Mouse (Mus musculus): ENCODE data around the gene Mrps9. TPM values are rescaled to one million over a fixed set of nuclear protein-coding genes. Genes with fewer than 3 reads are reported as not detected.
A peak's percentile ranks its signal among the peaks of the same experiment; 100 is the strongest.

Gene Mrps9
- polyA plus RNA-seq (2012; rRNA removed), result 14.2 and 15.4 TPM in 2 replicates

DNA sequence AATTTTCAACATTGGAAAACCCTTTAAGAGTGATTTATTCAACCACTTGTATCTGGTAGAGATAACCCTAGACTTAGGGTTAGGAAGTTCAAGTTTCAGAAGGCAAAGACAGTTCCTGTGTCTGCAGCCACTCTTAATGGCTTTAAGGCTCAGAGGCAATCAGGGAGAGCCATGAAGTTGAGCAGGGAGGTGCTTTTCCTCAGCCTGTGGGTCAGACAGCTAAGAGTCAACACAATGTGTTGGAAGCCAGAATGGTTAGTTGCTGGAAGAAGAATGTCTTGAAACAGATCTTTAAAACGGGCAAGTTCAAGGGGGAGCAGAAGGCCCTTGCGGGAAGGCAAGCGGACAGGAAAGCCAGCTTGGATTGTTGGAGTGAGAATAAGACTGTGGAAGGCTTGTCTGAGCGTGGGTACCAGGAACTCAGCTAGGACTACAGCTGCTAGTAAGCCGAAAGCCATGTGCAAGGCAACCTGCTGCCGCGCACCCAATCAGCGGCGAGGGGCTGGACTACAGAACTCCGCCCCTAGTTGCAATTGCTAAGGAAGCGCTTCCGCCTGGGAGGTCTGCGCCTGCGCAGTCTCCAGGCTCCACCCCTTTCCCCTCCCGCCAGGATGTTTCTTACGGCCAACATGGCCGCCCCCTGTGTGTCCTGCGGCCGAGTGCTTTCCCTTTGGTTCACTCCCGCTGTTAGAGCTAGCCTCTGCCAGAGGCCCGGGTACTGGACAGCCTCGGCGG, at the start of gene Mrps9:
Gene Mrps9, plus strand, starts transcription at position 571 of the 735 bp plus-strand sequence.
- DNase-seq (ENCODE audit: low read depth in 1 of 2, low spot score in 2 of 2), result peak; percentile 94
- WGBS, result 2% methylated on average over 23 of the region's 23 CpGs
- TF ChIP-seq CTCF (IDR thresholded peaks at IDR 0.05; ENCODE audit: extremely low read depth, insufficient read depth, insufficient read length, insufficient replicate concordance) (no peak), POLR2A (IDR thresholded peaks at IDR 0.05; ENCODE audit: low read depth, low read length) (peak; percentile 59)
- Histone ChIP-seq H3K4me3 (ENCODE audit: extremely low read depth, insufficient read depth, insufficient read length) (peak within 1 kb of the TSS; percentile 94), H3K36me3 (ENCODE audit: control insufficient read depth, insufficient read depth, low read length) (no peaks in the 10 kb centered on the region), H3K27ac (ENCODE audit: insufficient read depth, low read length) (peak within 1 kb of the TSS; percentile 26; the same call in 1 of the 2 replicates), H3K4me1 (ENCODE audit: control insufficient read depth, insufficient read depth, insufficient read length) (peaks cover 7% of the 10 kb centered on the region; the same call in 1 of the 2 replicates), H3K27me3 (ENCODE audit: control insufficient read depth, insufficient read depth, low read length) (no peaks in the 10 kb centered on the region)

DNA sequence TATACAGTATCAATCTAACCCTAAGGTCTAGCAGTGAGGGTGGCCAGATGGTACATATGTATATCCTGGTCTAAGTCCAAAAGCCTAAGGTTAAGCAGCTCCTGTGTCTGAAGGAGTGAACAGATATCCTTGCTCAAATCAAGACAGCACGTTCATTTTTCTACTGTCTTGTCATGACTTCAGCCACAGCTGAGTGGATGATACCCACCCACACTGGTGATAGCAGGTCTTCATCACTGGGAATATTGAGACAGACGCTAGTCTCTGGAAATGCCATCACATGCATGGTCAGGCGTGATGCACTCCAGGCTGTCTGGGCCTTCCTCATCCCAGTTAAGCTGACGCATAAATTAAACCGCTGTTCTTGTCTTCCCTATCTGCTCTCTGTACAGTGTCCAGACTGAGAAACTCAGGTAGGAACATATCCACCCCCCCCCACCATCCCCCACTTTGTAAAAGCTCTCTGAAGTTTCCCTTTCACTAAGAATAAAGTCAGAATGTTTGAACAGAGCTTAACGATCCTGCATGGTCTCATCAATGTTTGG, 37.7 kb upstream of the Mrps9 start:
- no peaks in the 10 kb centered on the region for H3K27me3 ChIP-seq (ENCODE audit: control insufficient read depth, insufficient read depth, low read length)
- H3K36me3 ChIP-seq (ENCODE audit: control insufficient read depth, insufficient read depth, low read length), result no peaks in the 10 kb centered on the region
- no peaks in the 10 kb centered on the region for H3K4me1 ChIP-seq (ENCODE audit: control insufficient read depth, insufficient read depth, insufficient read length)
- H3K4me3 ChIP-seq (ENCODE audit: extremely low read depth, insufficient read depth, insufficient read length), result no peak overlapping the region
- TF ChIP-seq CTCF (IDR thresholded peaks at IDR 0.05; ENCODE audit: extremely low read depth, insufficient read depth, insufficient read length, insufficient replicate concordance), result no peak
- TF ChIP-seq POLR2A (IDR thresholded peaks at IDR 0.05; ENCODE audit: low read depth, low read length), result no peak
- no peak for DNase-seq (ENCODE audit: low read depth in 1 of 2, low spot score in 2 of 2)
- 94% methylated on average over 6 of the region's 6 CpGs for WGBS
- no peak overlapping the region for H3K27ac ChIP-seq (ENCODE audit: insufficient read depth, low read length)

DNA sequence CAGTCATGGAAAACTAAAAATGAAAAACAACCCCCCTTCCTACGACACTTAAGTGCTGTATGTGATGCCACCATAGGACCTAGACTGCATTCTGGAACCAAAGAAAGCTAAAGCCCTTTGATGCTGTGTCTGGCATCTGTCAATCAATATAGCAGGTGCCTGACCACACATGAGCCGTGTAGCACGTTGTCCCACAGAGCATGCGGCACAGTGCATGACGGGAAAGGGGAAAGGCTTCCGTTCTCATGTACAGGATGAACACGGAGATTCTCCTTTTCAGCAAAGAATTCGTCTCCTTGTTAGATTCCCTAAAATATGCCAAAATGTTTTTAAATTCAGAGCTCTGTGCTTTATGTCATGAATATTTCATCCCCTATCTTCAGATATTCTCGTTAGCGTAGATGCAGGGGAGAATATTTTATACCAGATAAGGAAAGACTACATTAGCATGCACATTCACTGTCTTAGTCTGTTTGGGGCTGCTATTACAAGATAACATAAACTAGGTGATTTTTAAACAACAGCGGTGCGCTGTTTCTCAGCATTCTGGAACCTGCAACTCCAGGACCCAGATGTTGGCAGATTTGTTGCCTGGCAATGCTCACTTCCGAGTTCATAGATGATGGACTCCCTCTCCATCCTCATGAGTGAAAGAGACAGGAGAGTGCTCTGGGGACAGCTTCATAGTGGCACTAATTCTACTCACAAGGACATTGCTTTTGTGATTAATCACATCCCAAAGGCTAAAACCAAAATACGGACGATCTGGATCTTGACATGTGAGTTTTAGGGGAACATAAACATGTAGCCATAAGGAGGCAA, 36.0 kb upstream of the Mrps9 start:
- Histone ChIP-seq H3K4me3 (ENCODE audit: extremely low read depth, insufficient read depth, insufficient read length) (no peak overlapping the region), H3K27ac (ENCODE audit: insufficient read depth, low read length) (no peak overlapping the region), H3K4me1 (ENCODE audit: control insufficient read depth, insufficient read depth, insufficient read length) (no peaks in the 10 kb centered on the region), H3K27me3 (ENCODE audit: control insufficient read depth, insufficient read depth, low read length) (no peaks in the 10 kb centered on the region), H3K36me3 (ENCODE audit: control insufficient read depth, insufficient read depth, low read length) (no peaks in the 10 kb centered on the region)
- 89% methylated on average over 15 of the region's 15 CpGs for WGBS
- no peak for TF ChIP-seq POLR2A (IDR thresholded peaks at IDR 0.05; ENCODE audit: low read depth, low read length)
- DNase-seq (ENCODE audit: low read depth in 1 of 2, low spot score in 2 of 2), result no peak

DNA sequence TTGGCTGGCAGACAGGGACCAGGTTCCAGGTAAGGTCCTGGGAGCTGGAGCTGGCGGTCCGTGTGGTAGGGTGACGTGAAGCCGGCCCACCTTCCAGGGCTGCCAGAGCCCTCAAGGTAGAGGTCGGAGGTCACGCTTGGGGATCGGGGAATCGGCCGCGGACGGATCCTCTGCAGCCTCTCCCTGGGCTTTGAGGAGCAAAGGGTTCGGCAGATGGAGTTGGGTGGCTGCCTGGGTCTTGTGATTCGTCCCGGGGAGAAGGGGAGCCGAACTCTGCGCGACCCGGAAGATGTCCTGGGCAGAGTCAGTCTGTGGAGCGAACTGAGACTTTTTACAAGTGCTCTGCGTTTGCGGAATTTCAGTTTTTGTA, 350 bp downstream of the Mrps9 start:
- Histone ChIP-seq H3K4me3 (ENCODE audit: extremely low read depth, insufficient read depth, insufficient read length) (peak overlapping the region; percentile 94), H3K27me3 (ENCODE audit: control insufficient read depth, insufficient read depth, low read length) (no peaks in the 10 kb centered on the region), H3K27ac (ENCODE audit: insufficient read depth, low read length) (peak overlapping the region; percentile 26; the same call in 1 of the 2 replicates), H3K4me1 (ENCODE audit: control insufficient read depth, insufficient read depth, insufficient read length) (peaks cover 7% of the 10 kb centered on the region; the same call in 1 of the 2 replicates), H3K36me3 (ENCODE audit: control insufficient read depth, insufficient read depth, low read length) (no peaks in the 10 kb centered on the region)
- WGBS, result under 1% methylated on average over 21 of the region's 21 CpGs
- TF ChIP-seq POLR2A (IDR thresholded peaks at IDR 0.05; ENCODE audit: low read depth, low read length) (no peak; the same call in 1 of the 2 replicates), CTCF (IDR thresholded peaks at IDR 0.05; ENCODE audit: extremely low read depth, insufficient read depth, insufficient read length, insufficient replicate concordance) (no peak)
- DNase-seq (ENCODE audit: low read depth in 1 of 2, low spot score in 2 of 2), result no peak

DNA sequence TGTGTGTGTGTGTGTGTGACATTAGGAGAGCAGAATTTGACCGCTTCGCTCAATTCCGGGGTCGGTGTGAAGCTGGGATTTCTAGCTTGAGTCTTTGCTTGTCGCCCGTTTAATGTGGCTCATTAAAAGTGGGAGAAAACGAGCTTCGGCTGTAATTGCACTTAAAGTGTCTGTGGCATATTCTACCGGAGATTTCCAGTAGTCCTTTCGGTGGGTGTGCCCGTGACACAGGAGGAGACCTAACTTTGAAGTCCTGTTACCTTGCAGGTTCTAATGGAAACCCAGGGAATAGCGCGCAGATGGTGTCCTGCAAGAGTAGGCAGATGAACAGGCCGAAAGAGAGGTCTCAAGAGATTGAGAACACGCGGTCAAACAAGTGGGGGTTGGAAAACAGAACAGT, 777 bp downstream of the Mrps9 start:
- H3K4me3 ChIP-seq (ENCODE audit: extremely low read depth, insufficient read depth, insufficient read length), result peak overlapping the region; percentile 94
- no peaks in the 10 kb centered on the region for H3K27me3 ChIP-seq (ENCODE audit: control insufficient read depth, insufficient read depth, low read length)
- no peaks in the 10 kb centered on the region for H3K36me3 ChIP-seq (ENCODE audit: control insufficient read depth, insufficient read depth, low read length)
- H3K27ac ChIP-seq (ENCODE audit: insufficient read depth, low read length), result no peak overlapping the region
- H3K4me1 ChIP-seq (ENCODE audit: control insufficient read depth, insufficient read depth, insufficient read length), result peaks cover 7% of the 10 kb centered on the region; the same call in 1 of the 2 replicates
- no peak for DNase-seq (ENCODE audit: low read depth in 1 of 2, low spot score in 2 of 2)
- no peak for TF ChIP-seq POLR2A (IDR thresholded peaks at IDR 0.05; ENCODE audit: low read depth, low read length)
- no peak for TF ChIP-seq CTCF (IDR thresholded peaks at IDR 0.05; ENCODE audit: extremely low read depth, insufficient read depth, insufficient read length, insufficient replicate concordance)
- WGBS, result 7% methylated on average over 16 of the region's 16 CpGs

DNA sequence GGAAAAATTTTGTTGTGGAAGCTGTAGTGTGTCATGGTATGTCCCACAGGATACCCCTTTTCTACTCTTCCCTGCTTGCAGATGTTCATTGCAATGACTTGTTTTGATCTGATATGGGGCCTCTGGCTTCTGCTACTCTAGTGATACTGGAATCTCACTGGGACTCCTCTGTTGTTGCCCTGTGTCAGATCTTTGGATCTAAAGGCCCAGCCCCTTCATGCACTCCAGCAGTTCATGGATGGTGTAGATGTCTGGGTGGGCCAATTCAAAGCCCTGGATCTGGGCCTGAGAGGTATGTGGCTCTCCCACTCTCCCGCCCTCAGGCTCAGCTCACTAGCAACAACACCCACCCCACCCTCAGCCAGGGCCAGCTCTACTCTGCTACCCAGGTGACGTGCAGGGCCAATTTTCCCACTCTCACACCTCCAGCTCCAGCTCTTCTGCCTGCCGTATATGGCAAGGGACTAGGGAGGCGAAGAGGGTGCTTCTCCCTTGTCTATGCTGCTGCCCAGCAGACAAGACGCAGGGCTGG, 13.8 kb downstream of the Mrps9 start:
- WGBS, result 97% methylated on average over 5 of the region's 5 CpGs
- no peak overlapping the region for H3K27ac ChIP-seq (ENCODE audit: insufficient read depth, low read length)
- no peaks in the 10 kb centered on the region for H3K27me3 ChIP-seq (ENCODE audit: control insufficient read depth, insufficient read depth, low read length)
- no peak for DNase-seq (ENCODE audit: low read depth in 1 of 2, low spot score in 2 of 2)
- TF ChIP-seq CTCF (IDR thresholded peaks at IDR 0.05; ENCODE audit: extremely low read depth, insufficient read depth, insufficient read length, insufficient replicate concordance) (no peak), POLR2A (IDR thresholded peaks at IDR 0.05; ENCODE audit: low read depth, low read length) (no peak)
- H3K36me3 ChIP-seq (ENCODE audit: control insufficient read depth, insufficient read depth, low read length), result peaks cover 13% of the 10 kb centered on the region
- H3K4me3 ChIP-seq (ENCODE audit: extremely low read depth, insufficient read depth, insufficient read length), result no peak overlapping the region
- no peaks in the 10 kb centered on the region for H3K4me1 ChIP-seq (ENCODE audit: control insufficient read depth, insufficient read depth, insufficient read length)
